Mouse (Mus musculus) ES-Bruce4 (cell line): ENCODE measurements around the gene Atp6v1f.

Experiments used
- CTCF ChIP-seq: IDR thresholded peaks from one replicate; pipeline ENCODE4 v1.8.1; 2011; ENCODE audit warnings: low read depth, low read length
- EP300 ChIP-seq: IDR thresholded peaks from 2 replicates; pipeline ENCODE4 v1.6.1; 2011; ENCODE audit warnings: low read depth, low read length; ENCODE audit not compliant: insufficient read depth
- POLR2A ChIP-seq: IDR thresholded peaks from one replicate; pipeline ENCODE4 v1.8.1; 2011; ENCODE audit warnings: low read length; ENCODE audit not compliant: insufficient read depth

GRCm38 (mm10) chr6:29501599-29501998, 34.1 kb downstream of the Atp6v1f start:
- TF ChIP-seq CTCF (peak; percentile 15), POLR2A (no peak), EP300 (no peak)
